Mouse (Mus musculus) forelimb bud, embryonic 11.5 days (tissue): Measurements from ENCODE around the gene Frmd4a.
A peak's percentile ranks its signal among the peaks of the same experiment; 100 is the strongest.

Experiments
- DNase-seq: peaks from one replicate; pipeline ENCODE4 v3.0.0-alpha.2; 2012; ENCODE audit warnings: low read depth, low spot score

The Frmd4a gene

DNA sequence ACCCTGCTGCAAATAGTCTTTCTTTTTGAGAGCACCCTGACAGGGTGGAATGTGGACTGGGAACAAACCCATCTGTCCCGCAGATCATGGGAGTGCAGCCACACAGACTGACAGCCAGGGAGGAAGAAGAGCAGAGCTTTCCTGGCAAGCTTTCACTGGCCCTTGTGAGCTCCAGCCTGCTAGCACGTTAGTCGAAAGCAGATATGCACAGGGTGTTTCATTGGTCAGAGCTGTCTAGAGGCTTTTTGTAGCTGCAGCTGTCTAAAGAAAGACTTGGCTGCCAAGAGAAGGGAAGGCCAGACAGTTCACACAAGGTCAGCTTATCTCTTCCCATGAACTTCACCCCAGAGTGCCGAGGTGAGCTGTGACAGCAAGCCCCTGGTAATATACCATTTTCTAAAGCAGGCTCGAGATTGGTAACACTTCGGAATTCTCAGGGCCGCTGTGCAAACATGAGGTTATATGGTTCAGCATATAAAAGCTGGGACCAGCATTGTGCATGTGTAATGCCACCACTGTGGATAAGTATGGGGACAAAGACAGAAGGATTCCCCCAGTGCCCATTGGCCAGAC, 500.1 kb downstream of the Frmd4a start:
- no peak for DNase-seq

DNA sequence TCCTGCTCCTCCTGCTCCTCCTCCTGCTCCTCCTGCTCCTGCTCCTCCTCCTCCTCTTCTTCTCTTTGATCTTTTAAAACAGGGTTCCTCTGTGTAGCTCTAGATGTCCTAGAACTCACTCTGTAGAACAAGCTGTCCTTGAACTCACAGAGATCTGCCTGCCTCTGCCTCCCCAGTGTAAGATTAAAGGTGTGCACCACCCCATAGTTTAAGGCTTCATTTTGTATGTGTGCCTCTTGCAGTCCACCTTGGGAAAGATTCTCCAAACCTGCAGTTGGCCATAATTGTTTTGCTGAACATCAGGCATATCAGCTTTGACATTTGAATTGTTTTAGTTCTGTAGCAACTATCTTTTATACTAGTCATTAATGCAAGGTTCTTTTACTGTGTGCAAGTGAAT, 501.0 kb downstream of the Frmd4a start:
- DNase-seq: no peak

DNA sequence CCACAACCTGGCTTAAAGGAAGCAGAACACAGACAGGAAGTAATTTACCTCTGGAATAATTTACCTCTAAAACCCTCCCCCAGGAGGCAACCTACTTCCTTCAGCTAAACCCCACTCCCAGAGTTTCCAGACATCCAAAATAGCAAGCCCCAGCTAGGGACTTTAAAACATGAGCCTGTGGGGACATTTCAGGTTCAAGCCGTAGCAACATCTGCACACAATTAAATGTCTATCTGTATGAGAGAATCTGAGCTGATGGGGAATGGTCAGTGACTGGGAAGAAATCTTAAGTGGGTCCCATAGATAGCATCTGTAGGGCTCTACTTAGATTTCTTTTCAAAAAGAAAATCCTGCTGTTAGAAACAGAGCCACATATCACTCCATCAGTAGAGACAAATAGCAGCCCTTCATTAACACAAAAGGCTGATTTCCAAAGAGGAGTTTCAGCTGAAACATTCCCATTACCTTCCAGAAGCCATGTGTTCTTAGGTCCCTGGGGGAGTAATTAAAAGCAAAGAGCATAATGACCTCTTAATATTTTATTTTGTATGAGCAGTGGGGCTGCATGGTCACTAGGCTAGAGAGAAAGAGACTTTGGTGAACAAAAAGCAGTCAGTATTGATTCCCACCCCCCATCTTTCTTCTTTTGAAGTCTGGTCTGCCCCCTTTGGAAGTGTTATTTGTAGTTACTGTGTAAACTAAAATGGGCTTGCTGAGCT, 505.4 kb downstream of the Frmd4a start:
- peak; percentile 53 for DNase-seq

DNA sequence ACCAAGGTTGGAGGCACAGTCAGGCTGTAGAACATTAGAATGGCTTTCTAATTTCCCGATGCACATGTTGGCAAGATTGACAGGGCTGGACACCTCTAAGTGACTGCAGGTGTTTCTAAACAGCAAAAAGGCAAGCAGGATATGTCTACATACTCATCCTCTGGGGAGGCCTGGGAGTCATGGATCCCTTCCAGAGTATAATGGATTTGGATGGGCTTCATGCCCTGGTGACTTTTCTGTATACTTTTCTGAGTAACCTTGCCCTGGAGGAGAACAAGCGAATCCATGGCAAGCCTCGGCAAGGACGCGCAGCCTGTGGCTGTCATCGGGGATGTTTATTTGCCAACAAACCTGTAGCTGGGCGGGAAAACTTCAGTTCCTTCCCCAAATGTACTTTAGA, 509.6 kb downstream of the Frmd4a start:
- DNase-seq: no peak

DNA sequence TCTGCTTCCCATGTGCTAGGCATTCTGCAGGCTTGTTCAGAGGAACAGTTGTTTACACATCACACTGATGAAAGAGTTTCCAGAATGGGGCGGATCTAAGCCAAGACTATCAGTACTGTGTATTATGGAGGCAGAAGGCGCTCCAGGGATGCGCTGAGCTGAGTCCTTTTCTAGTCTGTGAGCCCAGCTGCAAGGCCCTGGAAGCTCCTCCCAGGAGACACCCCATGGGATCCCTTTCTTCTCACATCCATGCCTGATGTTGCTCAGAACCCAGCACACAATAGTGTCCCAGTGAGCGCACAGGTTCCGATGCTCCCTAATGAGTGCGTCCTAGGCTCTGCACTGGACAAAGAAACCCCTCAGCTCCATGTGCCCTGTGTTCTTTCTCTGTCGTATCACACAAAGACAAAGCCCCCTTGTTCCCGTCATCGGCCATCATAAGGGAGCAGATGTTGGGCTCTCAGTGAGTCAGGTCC, 511.8 kb downstream of the Frmd4a start:
- DNase-seq: no peak

DNA sequence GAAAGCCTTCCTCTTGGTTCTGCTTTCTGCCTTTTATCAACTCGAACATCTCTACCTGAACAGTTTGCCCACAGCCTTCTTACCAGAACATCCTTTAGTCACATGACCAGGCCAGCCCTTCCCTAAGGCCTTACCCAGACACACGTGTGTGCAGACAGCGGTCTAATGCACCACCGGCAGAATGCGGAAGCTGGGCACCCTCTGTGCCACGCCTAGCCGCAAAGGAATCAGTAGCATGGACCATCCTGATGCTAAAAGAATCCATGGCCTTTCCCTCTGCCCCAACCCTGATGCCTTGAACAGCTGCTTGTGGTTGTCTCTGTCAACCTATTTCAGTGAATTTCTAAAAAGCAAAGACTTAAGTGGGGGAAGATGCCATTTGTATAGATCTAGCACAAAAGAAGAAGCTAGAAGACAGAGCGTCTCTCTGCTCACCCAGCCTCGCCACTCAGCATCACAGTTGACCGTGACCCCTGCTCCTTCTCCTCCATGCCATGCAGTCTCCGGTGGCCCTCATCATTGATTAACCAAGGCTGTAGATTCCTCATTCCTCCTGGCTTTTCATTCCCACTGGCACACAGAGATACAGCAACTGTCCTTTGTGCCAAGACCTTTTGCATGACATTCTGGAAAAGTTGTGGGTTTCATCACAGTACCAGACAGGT, 514.1 kb downstream of the Frmd4a start:
- no peak for DNase-seq

DNA sequence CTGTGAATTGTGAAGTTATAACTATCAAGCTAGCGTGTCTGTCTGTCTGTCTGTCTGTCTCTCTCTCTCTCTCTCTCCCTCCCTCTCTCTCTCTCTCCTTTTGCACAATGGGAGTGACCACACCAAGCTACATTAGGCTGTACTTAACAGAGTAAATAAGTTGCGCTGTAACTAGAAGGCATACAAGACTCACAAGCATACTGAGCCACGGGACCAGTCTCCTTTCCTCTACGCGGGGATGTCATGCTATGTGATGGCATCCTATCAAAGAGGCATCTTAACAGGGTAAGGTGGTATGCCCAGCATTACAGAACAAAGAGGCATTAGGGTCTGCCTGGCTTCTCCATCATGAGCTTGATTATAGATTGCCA, 514.7 kb downstream of the Frmd4a start:
- DNase-seq: no peak

DNA sequence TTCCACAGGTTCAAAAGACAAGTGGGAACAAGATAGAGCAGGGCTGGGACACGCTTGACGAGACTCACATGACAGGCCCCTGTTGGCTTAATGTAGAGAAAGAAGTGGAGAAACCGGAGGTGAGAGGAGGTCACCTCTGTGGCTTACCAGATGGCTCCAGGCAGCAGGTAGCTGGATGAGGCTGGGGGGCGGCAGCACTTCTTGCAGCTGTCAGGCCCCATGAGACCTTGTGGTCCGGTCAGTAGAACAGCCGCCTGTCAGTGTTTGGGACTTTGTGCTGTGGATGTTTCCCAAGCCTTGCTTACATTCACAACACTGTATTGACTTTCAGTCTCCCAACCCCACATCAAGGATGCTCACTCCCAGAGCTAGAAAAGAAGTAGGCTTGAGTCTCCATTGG, 515.4 kb downstream of the Frmd4a start:
- no peak for DNase-seq

DNA sequence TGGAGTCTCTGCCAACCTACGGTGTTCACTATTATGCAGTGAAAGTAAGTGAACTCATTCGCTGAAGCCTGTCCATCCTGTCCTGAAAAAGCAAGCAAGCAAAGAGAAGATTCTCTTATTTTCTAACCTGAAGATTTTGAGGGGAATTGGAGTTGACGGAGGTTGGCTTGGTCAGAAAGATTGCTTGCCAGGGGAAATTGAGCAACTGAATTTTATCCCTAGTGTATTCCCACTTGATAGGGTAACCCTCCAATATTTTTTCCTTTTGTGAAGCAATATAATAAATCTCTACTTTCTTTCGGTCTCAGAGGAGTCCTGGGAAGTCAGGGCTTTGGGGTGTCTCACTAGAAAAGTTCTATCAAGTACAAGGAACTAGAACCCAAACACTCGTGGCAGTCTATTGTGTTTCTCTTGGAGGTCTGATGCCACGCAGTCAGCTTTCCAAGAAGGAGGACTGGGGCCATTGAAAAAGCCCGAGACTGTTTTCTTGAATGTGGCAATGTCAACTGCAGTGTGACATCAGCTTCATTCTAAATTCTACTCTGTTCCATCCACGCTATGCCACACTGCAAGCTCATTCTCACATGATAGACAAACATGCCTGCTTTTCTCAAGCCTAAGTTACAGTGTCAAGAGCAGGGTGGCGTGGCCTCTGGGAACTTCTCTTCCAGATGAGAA, 517.8 kb downstream of the Frmd4a start:
- no peak for DNase-seq

DNA sequence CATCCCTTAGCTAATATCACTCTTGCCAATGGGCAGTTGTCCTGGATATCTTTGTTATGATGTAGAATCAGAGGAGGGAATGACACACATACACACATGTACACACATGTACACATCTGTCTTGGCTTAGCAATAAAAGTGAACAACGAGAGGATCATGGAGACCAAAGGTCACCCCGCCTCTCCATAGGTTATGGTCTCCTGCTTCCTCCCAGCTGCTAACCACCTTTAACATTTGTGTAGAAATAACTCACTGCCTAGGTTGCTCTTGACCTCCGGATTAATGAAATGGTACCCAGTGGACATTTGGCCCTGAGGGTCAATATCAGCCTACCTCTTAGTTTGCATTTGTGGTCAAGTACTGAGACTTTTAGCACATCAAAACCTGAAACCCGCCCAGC, 523.8 kb downstream of the Frmd4a start:
- DNase-seq: no peak

DNA sequence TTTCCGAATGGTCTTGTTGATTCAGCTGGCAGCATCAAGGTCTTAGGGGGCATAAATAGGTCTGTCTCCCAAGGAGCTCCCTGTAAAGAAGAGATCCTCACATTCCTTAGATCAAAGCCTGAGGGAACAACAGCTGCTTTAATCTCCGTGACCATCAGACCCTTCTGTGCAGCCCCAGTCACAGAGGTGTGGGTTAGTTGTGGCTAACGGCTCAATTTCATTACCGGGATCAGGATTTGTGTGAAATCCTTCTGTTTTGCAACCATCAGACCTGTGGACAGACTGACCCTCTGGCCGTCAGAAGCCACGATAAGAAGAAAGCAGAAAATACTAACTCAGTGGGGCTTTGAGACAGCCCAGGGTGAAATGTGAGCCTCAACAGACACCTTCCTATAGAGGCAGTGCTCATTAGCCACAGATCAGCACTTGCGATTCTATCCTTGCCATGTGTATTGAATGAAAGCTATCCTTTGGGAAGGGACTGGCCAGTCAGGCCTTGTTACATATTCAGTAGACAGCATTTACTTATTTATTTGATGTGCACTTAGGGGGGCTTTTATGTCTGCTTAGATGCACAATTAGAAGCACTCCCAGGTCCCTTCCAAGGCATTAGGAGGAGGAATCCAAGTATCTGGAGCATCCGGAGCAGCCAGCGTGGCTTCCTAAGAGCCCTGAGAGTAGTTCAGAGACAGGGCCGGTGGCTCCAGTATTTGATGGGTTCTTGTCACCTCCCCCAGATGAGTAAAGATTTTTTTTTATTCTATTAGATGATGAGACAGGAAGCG, 524.5 kb downstream of the Frmd4a start:
- DNase-seq: no peak

DNA sequence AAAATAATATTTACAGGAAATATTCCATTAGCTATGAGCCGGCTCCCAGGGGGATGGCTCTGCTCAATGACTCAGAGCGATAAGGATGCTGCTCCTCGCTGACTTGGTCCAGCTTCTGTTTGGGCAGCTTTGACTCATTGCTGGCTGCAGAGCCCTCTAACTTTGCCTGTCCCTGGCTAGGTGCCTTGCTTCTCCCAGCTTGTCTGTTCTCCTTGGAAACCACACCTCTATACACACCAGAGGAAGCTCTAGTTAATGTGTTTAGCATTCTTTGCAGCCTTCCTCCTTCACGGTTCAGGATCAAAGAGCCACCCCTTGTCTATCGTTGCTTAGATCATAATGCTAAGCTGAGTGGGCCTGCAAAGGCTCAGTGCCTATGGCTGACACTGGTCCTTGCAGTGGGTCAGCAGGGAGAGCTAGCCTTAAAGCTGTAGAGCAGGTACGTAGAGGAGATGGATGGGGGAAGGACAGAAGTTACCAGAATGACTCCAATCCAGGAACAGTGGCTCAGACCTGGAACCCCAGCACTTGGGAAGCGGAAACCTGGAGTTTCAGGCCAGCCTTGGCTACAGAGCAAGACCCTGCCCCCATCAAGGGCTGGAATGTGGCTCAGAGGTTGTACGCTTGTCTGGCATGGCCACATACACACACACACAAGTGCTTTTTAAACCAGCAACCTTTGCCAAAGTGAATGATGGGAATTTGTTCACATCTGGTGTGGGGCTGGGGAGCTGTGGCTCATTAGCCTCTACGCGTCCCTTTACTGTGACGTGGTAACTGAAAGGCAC, 525.3 kb downstream of the Frmd4a start:
- DNase-seq: no peak

DNA sequence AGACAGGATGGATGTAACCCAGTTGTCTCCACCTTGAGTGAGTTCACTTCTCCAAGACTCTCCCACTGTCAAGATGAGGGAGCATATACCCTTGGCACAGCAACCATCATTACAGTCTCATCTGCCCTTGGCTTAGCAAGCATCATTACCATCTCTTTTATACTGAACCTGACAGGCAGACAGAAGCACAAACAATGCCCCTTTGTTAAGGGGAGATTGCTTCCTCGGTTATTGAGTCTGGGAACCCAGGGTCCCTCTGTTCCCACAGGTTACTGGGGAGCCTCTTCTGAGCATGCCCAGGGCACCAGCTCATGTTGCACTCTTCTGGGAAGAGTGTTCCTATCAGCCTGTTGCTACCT, 525.9 kb downstream of the Frmd4a start:
- no peak for DNase-seq

DNA sequence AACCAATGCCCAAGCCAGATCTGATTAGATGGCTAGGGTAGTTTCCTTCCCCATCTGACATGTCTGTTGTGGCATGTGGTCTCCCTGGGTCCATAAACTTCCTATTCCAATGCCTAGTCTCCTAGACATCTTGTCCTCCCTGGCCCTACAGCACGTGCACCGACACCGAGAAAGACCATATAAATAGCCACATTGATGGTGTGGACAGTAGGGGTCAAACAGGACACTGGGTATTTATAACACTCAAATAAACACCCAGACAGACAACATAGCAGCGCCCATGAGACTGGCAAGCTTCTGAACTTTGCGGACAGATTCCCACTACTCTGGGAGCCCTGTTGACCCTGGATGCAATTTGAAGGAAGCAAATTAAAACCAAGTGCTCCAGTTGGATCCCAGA, 526.8 kb downstream of the Frmd4a start:
- no peak for DNase-seq

DNA sequence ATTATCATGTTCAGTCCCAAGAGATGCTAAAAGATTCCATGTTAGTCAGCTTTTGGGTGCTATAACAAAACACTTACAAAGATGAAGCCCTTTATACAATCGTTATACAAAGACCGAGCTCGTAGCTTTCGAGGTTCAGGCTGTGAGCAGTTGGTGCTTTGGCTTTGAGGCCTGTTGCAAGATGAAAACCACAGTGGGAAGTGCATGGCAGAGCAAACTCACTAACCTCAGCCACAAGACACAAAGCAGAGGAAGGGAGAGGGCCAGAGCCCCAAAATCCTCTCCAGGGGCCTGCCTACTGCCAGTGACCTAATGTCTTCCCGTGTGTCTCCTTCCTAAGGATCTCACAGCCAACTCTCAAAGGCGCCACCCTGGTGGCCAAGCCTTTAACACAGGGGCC, 527.7 kb downstream of the Frmd4a start:
- DNase-seq: no peak

DNA sequence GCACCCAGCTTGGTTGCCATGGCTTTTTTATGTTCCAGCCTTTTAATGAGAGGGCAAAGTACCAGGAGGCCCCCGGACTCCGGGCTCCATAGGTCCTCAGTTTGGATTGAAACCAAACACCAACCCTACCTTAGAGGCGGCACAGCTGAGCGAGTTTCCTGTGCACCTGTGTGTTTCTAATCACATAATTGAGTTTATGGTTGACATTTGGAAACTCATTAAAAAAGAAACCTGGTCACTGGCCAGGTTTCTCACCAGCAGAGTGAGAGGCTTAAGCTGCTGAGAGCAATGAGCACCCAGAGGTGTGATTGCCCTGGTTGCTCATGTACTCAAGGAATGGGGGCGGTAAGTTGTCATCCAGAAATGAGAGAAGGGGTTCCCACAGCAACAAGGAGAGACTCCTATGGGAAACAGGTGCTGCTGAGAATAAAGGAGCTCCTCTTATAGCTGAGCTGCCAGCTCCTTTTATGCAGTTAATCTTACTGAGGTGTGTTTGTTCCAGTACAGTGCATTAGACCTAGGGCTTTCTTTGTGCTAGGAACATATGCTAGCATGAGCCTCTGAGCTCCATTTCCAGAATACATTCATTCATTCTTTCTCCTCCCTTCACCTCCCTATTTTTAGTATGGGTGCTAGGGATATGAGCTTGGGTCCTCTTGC, 529.6 kb downstream of the Frmd4a start:
- peak; percentile 62 for DNase-seq

DNA sequence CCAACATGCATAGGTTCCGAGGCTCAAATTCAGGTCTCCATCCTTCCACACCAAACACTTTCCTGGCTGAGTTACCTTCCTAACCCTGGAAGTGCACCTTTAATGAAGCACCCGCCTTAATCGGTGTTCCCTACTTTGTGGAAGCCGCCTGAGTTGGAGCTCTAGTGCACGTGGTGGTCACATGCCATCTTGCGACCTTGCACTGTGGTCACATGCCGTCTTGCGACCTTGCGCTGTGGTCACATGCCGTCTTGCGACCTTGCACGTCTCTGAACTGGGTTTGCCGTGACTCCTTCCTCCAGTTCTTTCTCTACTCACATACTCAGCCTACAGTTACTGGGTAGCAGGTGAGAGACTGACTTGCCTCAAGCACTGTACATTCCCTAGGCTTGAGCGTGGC, 531.8 kb downstream of the Frmd4a start:
- no peak for DNase-seq

DNA sequence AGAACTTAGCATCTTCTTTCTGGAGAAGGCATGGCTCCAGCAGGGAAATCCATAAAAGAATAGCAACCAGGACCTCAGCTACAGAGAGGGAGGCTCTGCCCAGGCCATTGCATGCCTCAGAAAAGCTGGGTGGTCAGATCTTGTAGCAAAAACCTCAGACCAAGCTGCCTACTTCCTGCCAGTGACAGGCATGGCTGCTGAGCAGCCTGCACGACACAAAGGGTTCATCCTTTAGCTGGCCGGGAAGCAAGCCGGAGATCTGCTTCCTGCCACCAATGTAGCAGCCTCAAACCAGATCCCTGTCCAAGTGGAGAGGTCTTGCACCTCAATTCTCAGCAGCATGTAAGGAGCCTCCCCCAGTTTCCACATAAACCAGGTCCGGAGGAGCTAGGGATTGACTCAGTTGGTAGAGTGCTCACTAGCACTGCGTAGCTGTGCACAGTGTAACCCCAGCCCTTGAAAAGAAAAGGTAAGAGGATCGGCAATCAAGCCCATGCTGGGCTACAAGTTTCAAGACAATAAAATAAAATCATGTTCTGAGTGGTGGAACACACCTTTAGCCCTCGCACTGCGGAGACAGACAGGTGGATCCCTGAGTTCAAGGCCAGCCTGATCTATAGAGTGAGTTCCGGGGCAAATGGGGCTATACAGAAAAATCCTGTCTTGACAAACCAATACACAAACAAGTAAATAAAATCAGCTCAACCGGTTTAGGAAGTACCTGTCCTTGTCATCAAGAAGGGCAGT, 532.7 kb downstream of the Frmd4a start:
- DNase-seq: no peak

DNA sequence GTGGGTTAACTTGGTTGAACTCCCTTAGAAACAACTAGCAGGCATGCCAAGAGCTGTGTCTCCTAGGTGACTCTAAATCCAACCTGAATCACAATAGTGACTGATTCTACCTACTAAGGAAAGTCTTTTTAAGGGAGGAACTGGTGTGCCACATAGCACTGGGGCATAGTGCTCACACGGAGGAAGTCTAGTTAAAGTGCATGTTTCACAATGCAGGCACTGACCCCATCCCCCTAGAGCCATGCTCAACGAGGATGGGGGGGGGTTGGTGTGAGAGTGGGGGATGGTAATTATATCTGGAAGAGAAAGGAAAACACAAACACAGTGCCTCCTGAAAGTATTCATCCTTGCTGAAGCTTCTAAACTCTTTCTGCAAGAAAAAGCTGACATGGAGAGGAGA, 533.9 kb downstream of the Frmd4a start:
- no peak for DNase-seq

DNA sequence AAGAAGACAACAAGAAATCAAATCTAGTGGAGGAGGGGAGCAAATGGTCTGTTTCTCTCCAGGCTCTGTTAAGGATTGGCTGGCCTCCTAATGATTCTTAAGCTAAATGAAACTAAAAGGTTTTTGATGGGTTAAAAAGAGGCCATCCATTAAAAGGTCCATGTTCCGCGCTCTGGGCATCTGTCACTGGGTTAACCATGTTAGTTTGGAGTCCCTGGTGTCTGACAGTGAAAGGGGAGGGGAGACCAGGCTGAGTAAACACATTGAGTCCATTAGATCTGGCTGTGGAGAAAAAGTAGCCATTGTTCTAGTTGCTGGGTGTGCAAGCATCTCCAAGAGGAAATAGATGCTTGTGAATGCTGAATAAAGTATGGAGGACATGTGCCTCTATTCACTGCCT, 534.3 kb downstream of the Frmd4a start:
- DNase-seq: no peak
